Mouse (Mus musculus): Measurements from ENCODE around the gene Jmy.
A peak's percentile ranks its signal among the peaks of the same experiment; 100 is the strongest.
"Not testable (repeated sequence)": the region's sequence is repeated elsewhere in the genome, so short reads cannot be mapped to it uniquely, and the experiment has no call there.

The Jmy gene

DNA sequence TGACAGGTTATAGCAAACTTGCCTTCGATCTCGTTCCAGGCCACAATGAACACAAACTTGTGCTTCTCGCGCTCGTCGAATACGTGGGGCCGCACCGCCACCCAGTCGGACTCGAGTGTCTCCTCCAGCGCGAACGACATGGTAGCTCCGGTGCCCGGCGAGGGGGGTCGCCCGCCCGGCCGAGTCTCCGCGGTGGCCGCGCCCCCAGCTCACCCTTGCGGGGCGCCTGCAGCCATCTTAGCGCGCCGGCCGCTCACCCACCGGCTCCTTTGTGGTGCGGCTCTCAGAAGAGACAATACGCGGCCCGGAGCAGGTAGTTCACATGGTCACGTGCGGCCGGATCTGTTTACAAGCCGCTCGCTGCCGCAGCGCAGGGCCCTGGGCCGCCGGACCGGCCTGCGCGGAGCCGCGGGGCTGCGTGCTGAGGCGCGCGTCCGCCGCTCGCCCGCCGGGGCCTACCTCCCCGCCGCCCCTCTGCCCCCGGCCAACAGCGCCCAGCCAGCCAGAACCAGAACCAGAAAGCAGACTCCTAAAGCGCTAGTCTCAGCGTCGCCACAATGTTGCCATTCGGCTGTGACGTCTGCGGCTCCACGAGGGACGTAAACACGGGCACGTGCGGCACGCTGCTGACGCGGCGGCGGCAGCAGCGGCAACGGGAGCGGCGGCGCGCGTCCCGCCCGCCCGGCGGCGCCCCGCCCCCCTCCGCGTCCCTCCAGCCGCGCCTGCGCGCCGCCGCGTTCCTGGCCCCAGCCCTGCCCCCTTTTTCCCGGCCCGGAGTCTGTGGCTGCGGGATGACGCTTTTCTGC lies at the start of gene Jmy:
TSS of gene Jmy (minus strand) at position 642 of the 806 bp plus-strand sequence.
- DNase-seq (ENCODE audit: low spot score): peak; percentile 80

DNA sequence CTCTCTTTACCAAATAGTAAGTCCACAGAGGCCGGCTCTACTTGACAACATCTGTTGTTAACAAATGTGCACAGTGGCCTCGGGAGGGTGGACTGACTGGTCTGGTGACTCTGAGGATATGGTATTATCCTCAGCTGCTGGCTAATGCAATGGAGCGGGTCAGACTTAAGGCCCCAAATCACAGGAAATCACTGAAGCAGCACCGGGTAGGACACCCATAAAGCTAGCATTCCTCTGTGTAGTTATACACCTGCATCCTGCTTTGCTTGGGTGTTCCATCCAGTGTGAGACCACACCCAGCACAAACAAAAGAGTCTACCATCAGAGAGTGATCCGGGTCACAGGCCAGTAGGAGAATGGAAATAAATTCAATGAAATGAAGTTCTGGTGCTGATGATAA lies 48.0 kb upstream of the Jmy start:
- DNase-seq (ENCODE audit: low spot score): no peak

DNA sequence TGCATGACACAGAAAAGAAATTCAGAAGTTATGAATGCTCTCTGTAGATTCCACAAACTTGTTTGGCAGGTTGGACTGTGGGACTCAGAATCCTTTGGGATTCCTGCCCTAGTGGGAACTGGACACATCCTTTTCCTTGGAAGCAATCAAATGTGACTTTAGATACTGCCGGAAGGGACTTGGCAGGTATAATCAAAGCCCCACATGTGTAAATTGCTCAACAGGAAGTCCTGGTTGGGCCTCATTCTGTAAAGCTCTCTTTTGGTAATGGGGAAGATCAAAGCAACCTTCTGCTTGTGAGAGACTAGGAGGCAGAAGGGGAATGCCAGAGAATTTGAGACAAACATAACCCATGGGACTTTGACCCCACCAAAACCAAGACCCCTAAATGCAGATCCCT lies 46.4 kb upstream of the Jmy start:
- DNase-seq (ENCODE audit: low spot score): no peak

DNA sequence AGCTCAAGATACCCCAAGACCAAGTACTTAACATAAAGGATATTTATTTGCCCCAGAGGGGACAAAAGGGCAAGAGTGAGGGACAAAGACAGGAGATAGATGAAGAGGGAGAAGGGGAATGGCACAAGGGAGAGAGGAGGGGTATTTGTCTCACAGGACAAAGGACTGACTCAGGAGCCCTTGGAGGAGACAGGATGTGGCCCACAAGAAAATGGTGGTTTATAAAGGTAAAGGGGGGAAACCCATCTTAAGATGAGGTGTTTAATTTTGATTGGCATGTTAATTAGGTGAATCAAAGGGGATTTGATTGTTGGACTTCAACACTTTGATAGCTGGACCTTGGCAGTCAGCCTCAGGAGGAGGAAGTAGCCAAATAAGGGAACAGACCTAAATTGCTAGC lies 44.7 kb upstream of the Jmy start:
- DNase-seq (ENCODE audit: low spot score): no peak

DNA sequence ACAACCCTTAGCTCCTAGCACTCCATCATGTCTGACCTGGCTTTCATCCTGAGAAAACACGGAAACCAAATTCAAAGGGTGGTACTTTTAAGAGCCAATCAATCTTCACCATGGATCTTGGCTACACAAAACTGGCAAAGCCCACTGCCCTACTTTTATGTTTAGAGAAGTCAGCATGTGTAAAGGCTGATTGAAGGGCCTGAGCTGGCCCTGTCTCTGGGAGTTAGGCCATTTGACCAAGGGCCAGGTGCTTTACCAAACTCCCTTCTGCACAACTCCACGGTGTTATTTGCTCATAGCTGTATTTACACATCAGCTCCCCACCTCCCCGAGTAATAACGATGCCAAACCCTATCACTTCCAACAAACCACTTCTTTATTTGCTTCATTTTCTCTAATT lies 39.7 kb upstream of the Jmy start:
- peak; percentile 4 for DNase-seq (ENCODE audit: low spot score)

DNA sequence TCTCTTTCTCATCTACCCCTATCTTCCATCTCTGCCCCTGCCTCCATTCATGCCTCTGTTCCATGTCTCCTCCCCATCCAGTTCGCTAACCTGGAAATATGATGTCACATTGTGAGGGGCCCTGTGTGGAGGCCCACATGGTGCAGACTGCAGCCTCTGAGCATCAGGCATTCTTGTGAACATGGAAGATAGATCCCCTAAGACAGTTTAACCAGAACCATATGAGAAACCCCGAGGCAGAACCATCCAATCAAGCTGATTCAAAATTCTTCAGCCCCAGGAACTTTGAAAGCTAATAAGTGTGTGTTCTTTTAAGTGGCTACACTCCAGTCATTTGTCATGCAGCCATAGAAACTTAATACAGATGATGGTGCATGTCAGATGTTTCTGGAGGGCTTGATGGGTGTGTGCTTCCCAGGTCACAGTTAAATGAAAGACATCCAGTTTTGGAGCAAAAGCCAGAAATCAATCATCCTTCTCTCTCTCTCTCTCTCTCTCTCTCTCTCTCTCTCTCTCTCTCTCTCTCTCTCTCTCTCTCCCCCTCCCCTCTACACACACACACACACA lies 19.2 kb upstream of the Jmy start:
- DNase-seq (ENCODE audit: low spot score): no peak

DNA sequence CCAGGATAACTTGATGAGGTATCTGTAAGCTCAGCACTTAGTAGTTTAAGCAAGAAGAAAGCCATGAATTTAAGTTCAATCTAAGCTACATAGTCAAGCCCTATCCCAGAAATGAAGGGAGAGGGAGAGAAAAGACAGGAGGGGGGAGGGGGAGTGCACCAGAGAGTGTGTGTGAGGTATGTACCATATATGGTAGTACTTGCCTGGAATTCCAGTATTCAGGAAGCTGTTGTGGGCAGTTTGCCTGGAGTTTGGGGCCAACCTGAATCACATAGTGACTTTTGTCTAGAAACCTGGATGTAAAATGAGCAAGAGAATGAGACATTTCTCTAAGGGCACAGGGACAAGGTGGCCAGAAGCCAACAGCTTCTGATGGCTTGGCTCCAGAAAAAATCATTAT lies 17.6 kb upstream of the Jmy start:
- DNase-seq (ENCODE audit: low spot score): no peak

DNA sequence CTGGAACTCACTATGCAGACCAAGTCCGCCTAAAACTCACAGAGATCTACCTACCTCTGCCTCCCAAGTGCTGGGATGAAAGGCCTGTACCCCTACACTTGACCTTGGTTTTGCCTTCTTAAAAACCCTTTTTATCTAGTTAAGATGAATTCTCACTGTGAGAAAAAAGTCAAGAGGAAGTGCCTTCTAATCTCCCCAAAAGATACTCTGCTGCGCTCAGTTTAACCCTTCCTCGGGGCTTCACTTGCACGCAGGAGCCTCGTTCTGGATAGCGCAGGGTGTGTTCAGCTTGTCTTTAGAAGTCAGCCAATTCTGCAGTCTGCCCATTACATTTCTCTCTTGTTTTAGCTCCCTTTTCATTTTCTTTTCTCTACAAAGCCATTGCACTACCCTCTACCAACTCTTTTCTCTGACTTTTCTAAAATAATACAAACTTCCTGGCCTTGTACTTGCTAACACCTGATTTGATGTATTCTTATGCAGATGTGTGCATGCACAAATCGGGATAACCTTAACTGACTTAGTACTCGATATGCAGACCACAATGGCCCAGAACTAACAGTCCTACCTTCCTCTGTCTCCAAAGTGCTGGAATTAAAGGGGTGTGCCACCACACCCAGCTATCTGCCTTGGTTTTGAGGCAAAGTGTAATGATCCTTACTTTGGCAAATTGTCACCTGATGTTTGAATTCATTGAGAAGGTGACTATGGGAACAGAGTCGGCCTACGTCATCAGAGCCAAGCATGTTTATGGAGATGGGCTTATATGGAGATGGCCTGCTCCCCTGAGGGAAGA lies 14.6 kb upstream of the Jmy start:
- DNase-seq (ENCODE audit: low spot score): no peak

DNA sequence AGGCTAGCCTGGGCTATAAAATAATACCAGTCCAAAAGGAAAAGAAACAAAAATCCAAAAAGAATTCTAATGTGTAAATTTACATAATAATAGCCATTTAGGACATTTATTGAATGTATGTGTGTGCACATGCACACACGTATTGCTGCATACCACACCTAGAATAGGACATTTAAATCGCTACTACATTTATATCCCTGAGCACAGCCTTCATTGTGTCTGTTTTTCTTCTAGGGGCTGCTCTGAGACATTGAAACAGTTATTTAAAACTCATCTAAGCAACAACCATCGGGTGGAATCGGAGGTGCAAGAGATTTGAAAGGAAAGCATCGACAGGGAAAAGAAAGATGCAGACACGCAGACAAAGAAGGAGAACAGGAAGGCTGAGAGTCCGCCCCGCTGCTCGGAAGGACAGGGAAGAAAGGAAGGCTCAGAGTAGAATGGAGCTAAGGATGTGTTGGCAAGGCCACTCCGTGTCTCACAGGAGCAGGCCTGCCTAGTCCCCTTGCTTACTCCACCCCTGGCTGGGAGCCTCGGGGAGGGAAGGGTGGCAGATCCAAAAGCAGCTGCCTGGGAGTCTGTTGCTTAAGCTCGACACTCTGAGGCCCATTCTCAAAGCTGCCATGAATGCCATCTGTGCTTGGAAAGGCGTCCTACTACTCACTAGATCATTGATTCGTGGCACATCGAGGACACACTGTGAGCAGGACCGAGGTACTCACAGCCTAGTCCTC lies 11.0 kb upstream of the Jmy start:
- no peak for DNase-seq (ENCODE audit: low spot score)

DNA sequence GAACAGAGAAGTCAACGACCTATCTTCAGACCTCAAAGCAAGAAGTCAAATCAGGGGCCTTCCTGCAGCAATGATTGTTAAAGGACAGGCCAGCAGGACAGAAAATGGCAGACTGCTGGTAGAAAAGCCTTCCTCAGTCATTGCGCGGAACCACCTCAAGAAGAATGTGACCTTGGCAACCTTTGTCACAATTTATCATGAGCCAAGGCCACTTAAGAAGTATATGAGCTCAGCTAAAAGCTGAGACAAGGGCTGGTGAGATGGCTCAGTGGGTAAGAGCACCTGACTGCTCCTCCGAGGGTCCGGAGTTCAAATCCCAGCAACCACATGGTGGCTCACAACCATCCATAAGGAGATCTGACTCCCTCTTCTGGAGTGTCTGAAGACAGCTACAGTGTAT lies 7.3 kb upstream of the Jmy start:
- not testable (repeated sequence) for DNase-seq (ENCODE audit: low spot score)

DNA sequence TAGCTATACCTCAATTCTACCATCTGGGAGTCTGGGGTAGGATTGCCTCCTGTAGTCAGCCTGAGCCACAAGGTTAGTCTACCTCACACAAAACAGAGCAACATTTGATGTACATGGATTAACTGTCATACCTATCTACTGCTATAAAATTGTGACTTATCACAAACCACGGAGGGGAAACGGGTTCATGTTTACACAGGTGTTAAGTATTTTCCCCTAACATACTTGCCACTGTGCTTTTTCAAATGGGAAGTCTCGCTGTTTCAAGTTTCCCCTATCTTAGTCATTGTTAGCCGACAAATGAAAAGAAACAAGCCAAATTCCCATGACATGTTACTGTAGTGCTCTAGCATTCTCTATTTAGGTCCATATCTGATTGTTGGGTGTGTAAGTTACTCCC lies 2.1 kb upstream of the Jmy start:
- no peak for DNase-seq (ENCODE audit: low spot score)

DNA sequence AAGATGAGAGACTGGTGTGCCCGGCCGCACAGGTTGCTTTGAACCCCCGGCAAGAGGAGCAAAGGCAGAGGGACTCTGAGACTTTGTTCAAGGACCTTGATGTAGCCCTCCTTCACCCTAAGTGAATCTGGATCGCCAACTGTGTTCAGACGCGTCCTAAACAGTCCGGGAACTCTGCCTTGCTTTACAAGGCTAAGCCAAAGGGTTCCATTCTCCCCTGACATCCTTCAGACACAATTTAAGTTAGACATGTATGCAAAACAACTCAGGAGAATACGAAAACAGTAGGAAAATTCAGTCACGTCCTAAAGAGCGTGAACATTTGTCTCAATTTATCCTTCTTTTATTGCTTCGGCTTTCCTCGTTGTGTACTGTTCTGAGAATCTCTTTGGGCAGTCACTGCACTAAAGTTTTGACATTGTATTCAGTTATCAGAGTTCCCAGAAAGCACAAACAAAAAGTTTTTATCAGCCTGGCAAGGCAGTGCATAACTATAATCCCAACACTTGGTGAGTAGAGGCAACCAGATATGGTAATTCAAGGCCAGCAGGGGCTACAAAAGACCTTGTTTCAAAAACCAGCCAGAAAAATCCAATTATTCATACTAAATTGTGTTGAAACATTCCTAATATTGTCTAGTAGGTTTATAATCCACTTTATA lies 495 bp upstream of the Jmy start:
- DNase-seq (ENCODE audit: low spot score): no peak

DNA sequence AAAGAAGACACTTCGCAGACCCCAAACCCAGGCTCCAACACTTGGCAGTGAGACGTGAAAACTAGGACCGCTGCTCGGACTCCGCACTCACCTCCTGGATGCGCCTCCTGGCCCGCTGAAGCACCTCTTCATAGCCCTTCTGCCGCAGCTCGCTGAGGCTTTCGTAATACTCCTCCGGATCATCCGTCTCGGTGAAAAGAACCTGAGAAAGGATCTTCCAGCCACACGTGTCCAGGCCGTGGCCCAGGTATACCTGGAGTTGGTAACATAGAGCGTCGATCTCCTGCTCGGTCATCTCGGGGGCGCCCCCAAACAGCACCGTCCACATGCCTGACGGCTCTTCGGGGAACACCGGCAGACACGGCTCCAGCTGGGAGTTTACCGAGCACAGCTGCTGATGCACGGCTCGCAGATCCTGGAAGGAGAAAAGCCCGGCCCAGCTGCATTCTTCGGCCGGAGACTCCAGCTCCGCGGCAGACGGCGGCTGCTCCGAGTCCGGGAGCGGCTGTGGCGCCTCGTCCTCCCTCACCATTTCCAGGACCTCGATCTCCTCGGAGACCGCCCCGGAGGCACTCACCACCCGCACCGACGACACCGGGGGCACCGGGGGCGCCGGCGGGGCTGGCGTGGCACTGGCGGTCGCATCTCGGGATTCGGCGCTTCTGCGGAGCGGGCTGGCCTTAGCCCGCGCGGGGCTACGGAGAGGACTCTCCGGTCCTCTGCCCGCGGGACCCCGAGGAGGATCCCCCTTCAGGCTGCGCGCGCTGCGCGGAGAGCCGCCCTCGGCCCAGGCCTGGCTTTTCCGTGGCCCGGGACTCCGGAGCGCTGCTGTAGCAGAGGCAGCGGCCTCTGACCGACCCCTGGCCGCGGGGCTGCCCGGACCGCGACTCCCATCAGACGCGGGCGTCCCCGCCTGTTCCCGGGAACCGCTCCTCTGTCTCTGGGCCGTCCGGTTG lies 1.1 kb downstream of the Jmy start:
- DNase-seq (ENCODE audit: low spot score): peak; percentile 24

DNA sequence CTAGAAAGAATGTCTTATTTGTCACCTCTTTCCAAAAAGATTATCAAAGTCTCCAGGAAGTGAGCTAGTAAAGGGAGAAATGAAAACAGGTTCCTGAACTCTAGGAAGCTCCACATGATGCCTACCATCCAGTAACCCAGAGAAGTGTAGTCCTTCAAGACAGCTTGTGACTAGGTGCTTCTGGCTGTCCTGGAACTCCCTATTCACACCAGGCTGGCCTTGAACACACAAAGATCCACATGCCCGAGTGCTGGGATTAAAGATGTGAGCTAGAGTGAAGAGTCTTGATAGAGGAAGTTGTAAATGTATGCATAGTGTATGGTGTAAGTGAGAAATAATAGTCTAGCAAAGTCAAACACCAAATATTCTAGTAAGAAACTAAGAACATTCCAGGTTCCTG lies 2.6 kb downstream of the Jmy start:
- DNase-seq (ENCODE audit: low spot score): peak; percentile 16

DNA sequence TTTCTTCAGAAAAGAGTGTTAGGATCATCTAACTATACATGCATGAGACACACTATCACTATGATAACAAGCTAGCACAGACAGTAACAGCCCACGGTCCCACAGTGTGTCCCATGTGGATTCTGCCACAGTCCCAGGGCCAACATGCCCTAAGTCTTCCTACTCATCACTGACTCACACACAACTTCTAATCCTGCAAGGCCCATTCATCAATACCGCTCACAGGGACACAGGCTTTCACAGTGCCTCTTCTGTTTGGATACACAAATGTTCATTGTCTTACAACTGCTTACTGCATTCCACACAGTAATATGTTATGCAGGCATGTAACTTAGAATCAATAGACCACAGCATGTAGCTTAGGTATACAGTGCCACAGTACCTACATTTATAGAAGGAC lies 11.1 kb downstream of the Jmy start:
- no peak for DNase-seq (ENCODE audit: low spot score)

DNA sequence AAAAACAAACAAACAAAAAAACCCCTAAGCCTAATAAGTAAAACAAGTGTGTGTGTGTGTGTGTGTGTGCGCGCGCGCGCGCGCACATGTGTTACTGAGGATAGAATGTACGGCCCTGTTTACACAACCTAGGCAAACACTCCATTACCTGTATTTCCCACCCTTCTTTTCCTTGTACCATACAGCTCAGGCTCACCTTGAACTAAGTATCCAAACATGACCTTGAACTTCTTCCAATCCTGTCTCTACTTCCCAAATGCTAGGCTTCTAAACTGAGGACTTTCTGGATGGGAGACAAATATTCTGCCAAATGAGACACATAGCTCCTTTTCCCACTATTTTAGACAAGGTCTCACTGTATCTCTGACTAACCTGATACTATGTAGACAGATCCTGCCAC lies 11.9 kb downstream of the Jmy start:
- no peak for DNase-seq (ENCODE audit: low spot score)

DNA sequence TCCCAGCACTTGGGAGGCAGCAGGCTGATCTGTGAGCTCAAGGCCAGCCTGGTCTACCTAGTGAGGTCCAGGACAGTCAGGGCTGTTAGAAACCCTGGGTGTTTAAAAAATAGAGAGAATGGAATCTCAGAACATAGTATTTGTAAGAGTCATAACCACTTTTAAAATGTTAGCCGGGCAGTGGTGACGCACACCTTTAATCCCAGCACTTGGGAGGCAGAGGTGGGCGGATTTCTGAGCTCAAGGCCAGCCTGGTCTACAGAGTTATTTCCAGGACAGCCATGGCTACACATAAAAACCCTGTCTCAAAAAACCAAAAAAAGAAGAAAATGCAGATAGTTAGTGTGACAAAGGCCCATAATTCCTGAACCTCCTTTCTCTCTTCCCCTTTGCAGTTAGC lies 15.3 kb downstream of the Jmy start:
- no peak for DNase-seq (ENCODE audit: low spot score)

DNA sequence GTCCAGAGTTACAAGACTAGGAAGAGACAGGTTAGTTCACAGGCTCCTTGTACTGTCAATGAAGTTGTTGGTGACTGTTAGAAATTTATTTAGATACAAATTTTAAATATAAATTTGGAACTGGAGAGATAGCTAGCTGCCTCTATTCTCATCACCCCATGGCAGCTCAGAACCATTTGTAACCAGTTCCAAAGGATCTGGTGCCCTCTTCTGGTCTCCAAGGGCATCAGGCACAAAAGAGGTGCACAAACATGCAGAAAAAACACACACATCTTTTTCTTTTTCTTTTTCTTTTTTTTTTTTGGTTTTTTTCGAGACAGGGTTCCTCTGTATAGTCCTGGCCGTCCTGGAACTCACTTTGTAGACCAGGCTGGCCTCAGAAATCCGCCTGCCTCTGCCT lies 18.5 kb downstream of the Jmy start:
- DNase-seq (ENCODE audit: low spot score): no peak

DNA sequence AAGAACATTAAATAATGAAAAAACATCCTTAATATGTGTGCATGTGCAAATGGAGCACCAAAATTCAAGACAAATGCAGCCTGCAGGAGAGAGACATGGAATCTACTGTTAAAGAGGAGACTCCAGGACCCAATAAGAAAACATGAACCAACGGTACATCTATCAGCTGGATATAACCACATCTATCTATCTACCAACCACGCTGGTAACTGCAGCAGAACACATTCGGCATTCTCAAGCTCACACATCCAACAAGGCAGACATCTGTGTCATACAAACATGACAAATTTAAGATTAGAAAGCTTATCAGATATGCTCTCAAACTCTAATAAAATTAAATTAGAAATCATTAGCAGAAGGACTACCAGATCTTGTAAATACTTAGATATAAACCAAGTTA lies 21.3 kb downstream of the Jmy start:
- DNase-seq (ENCODE audit: low spot score): no peak

DNA sequence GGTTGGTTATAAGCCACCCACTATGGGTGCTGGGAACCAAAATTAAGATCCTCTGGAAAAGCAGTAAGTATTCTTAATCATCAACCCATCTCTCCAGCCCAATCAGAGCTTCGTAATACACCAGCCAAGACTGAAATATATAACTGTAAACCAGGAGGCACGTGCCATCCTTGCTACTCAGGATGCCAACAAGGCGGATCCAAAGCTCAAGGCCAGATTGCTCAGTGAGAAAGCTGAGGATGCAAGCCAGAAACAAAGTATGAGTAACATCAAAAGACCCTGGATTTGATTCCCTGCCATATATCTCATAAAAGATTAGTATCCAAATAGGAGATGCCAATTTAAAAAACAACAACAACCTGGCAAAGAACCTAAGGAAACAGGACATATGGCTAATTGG lies 31.3 kb downstream of the Jmy start:
- no peak for DNase-seq (ENCODE audit: low spot score)

DNA sequence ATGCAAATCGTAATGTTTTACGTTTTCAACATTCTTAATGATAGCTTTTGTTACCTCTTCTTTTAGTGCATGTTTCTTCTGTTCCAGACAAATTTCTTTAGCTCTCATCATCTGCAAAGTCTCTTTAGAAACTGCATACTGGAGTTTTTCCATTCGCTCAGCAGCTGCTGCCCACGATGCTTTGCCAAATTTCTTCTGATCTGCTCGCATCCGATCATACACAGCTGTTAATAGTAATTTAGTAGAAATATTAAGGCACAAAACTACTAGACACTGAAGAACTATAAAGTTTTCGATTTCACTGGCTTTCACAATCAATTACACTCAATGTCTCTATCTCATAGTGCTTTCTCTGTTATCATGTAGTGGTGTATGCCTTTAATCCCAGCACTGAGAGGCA lies 40.0 kb downstream of the Jmy start:
- DNase-seq (ENCODE audit: low spot score): no peak

All from adipocyte (in vitro differentiated cells).